9 mouse cellular contexts compared by ENCODE assay signal in the genomic region with DNA sequence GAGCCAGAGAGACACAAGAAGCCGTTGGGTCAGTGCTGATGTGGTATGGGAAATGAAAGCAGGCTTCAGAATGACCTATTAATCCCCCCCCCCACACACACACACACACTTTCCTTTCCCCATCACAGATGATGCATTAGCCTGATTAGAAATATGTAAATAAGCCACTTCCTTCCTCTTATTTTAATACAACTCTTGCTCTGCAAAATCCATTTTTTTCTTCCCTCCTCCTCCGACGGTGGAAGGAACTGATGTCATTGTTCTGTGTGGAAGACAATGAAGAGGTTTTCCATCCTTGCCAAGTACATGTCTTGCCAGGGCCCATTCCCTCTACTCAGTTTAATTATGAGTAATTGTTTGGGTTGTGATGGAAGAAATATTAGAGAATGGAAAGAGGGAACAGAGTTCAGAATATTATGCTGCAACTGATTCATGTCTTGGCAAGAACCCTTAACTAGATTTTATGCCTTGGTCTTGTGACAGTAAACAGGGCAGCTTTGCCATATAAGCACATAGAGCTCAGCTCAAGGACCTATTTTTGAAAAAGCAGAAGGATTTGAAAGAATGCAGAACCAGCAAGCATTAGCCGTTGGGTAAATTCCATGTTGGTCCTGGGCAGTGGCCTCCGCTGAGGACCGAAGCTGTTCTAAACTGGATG. TPM values are rescaled to one million over a fixed set of nuclear protein-coding genes. Genes with fewer than 3 reads are reported as not detected.
DNase-seq lines count a peak whose midpoint lies in the region; ATAC-seq and TF ChIP-seq lines count a peak whose summit lies in the region.
"Had no signal": no experiment of that assay in that cellular context is flagged by ENCODE, and none has a peak within 500 bp of the region (broad histone marks: within the 10 kb centered on the region; RNA-seq: fewer than 3 reads in every experiment).

No protein-coding gene starts in this region.

- H3K27me3 ChIP-seq in liver, embryonic 16.5 days (ENCODE audit: control insufficient read depth, insufficient read depth, low read depth, low read length): no peaks in the 10 kb centered on the region
- no peaks in the 10 kb centered on the region for H3K27me3 ChIP-seq in liver, embryonic 11.5 days (replicated peaks; ENCODE audit: control insufficient read depth, insufficient read depth, low read length)
- H3K27me3 ChIP-seq in stomach, postnatal 0 days (ENCODE audit: control insufficient read depth, insufficient read depth, low read length): no peaks in the 10 kb centered on the region

- TF ChIP-seq CTCF in stomach, postnatal 0 days (IDR thresholded peaks at IDR 0.05; ENCODE audit: low read depth): no peak

- H3K9me3 ChIP-seq in liver, embryonic 16.5 days (replicated peaks; ENCODE audit: control insufficient read depth, low read length): no peaks in the 10 kb centered on the region
- H3K9me3 ChIP-seq in liver, embryonic 11.5 days (ENCODE audit: control insufficient read depth, low read length): no peaks in the 10 kb centered on the region
- H3K9me3 ChIP-seq in stomach, postnatal 0 days (ENCODE audit: control insufficient read depth, low read length): no peaks in the 10 kb centered on the region

- no peak overlapping the region for H3K9ac ChIP-seq in liver, embryonic 16.5 days (ENCODE audit: low read depth, low read length)
- H3K9ac ChIP-seq in liver, embryonic 11.5 days (ENCODE audit: low read depth, low read length): no peak overlapping the region
- no peak overlapping the region for H3K9ac ChIP-seq in stomach, postnatal 0 days (ENCODE audit: low read length)

- ATAC-seq in liver, embryonic 16.5 days (ENCODE audit: low read depth): peak; percentile 35; the same call in 1 of the 2 replicates
- no peak for ATAC-seq in liver, embryonic 11.5 days (replicated peaks; ENCODE audit: low FRiP score)
- ATAC-seq in stomach, postnatal 0 days (ENCODE audit: low FRiP score, low TSS enrichment): peak; percentile 82
- no peak for ATAC-seq in CD4-positive, CD25-positive, alpha-beta regulatory T cell, adult 4 months

- DNase-seq in liver, embryonic 11.5 days (ENCODE audit: low spot score): no peak
- DNase-seq in heart, adult 9 months (ENCODE audit: low spot score in 2 of 2): peak; percentile 68 to 81
- DNase-seq in kidney, postnatal 10 days: peak; percentile 25
- no peak for DNase-seq in stomach, postnatal 0 days (ENCODE audit: low spot score)
- no peak for DNase-seq in thymus, postnatal 36 days
- DNase-seq in adrenal gland, postnatal 4 days (ENCODE audit: low spot score in 2 of 2): no peak
- DNase-seq: cerebellum, adult 11-12 months had no signal

- no peak overlapping the region for H3K4me3 ChIP-seq in liver, embryonic 16.5 days (ENCODE audit: low read depth, low read length)
- no peak overlapping the region for H3K4me3 ChIP-seq in liver, embryonic 11.5 days (ENCODE audit: low read depth, low read length)
- H3K4me3 ChIP-seq in stomach, postnatal 0 days (ENCODE audit: low read depth, low read length): no peak overlapping the region

- 53% methylated on average over 6 of the region's 6 CpGs for WGBS in liver, embryonic 16.5 days (ENCODE audit: insufficient replicate concordance)
- WGBS in liver, embryonic 11.5 days: 74% methylated on average over 6 of the region's 6 CpGs
- 30% methylated on average over 6 of the region's 6 CpGs for WGBS in stomach, postnatal 0 days

- H3K27ac ChIP-seq in liver, embryonic 16.5 days (ENCODE audit: low read length): no peak overlapping the region
- H3K27ac ChIP-seq in liver, embryonic 11.5 days (ENCODE audit: low read depth, low read length): no peak overlapping the region
- peak overlapping the region; percentile 89 for H3K27ac ChIP-seq in stomach, postnatal 0 days (replicated peaks)

- H3K4me2 ChIP-seq in liver, embryonic 16.5 days (ENCODE audit: low read depth, low read length): no peak overlapping the region
- H3K4me2 ChIP-seq in liver, embryonic 11.5 days: no peak overlapping the region
- H3K4me2 ChIP-seq in stomach, postnatal 0 days (replicated peaks; ENCODE audit: low read depth): no peak overlapping the region

- no peaks in the 10 kb centered on the region for H3K36me3 ChIP-seq in liver, embryonic 16.5 days (ENCODE audit: control insufficient read depth, insufficient read depth)
- no peaks in the 10 kb centered on the region for H3K36me3 ChIP-seq in liver, embryonic 11.5 days (ENCODE audit: control insufficient read depth, insufficient read depth, low read length)
- H3K36me3 ChIP-seq in stomach, postnatal 0 days (ENCODE audit: control insufficient read depth, insufficient read depth, low read length): no peaks in the 10 kb centered on the region

- no peak for TF ChIP-seq EP300 in stomach, postnatal 0 days (optimal IDR thresholded peaks at IDR 0.05)

- no peaks in the 10 kb centered on the region for H3K4me1 ChIP-seq in liver, embryonic 16.5 days (ENCODE audit: control insufficient read depth, low read depth, low read length)
- H3K4me1 ChIP-seq in liver, embryonic 11.5 days (replicated peaks; ENCODE audit: control insufficient read depth, insufficient read depth, low read length): no peaks in the 10 kb centered on the region
- H3K4me1 ChIP-seq in stomach, postnatal 0 days (replicated peaks; ENCODE audit: control insufficient read depth, insufficient read depth): no peaks in the 10 kb centered on the region

RNA-seq across cellular contexts. Expression of a gene that starts 50.1 kb away (rescaled TPM):
- polyA plus RNA-seq in liver, embryonic 16.5 days (2015; fragmentation: Nextera tagmentation; extraction: Ambion mirVana): 20.8 and 23.0 TPM in 2 replicates
- 65.5 and 65.9 TPM in 2 replicates for polyA plus RNA-seq in liver, embryonic 11.5 days (2014; fragmentation: Nextera tagmentation; extraction: Ambion mirVana)
- polyA plus RNA-seq in stomach, postnatal 0 days (2015; fragmentation: Nextera tagmentation; extraction: Ambion mirVana): 37.1 and 39.3 TPM in 2 replicates
- 10 to 100 TPM; 37.2 to 56.6 TPM for polyA plus RNA-seq in CD4-positive, CD25-positive, alpha-beta regulatory T cell, adult 4 months (2017; shearing (Covaris generic))
- 10 to 100 TPM; 26.6 to 27.7 TPM for total RNA-seq in adrenal gland, postnatal 4 days (2021)

RNA-seq across cellular contexts. Expression of a gene that starts 50.3 kb away (rescaled TPM):
- 44.6 and 46.8 TPM in 2 replicates for polyA plus RNA-seq in liver, embryonic 16.5 days (2015; fragmentation: Nextera tagmentation; extraction: Ambion mirVana)
- polyA plus RNA-seq in liver, embryonic 11.5 days (2014; fragmentation: Nextera tagmentation; extraction: Ambion mirVana): 141 and 156 TPM in 2 replicates
- 52.3 and 52.9 TPM in 2 replicates for polyA plus RNA-seq in stomach, postnatal 0 days (2015; fragmentation: Nextera tagmentation; extraction: Ambion mirVana)
- 100 to 1,000 TPM; 140 to 143 TPM for polyA plus RNA-seq in CD4-positive, CD25-positive, alpha-beta regulatory T cell, adult 4 months (2017; shearing (Covaris generic))
- 10 to 100 TPM; 58.2 to 62.2 TPM for total RNA-seq in adrenal gland, postnatal 4 days (2021)

Comparison
In these comparisons a context has a peak if more than half of its experiments do, and no peak if none do; other contexts are left out.
1. ATAC-seq: peak in liver, embryonic 16.5 days (single experiment) and stomach, postnatal 0 days (single experiment); none in liver, embryonic 11.5 days (single experiment) and CD4-positive, CD25-positive, alpha-beta regulatory T cell, adult 4 months (single experiment).
2. DNase-seq: peak in heart, adult 9 months (2 of 2) and kidney, postnatal 10 days (single experiment); none in liver, embryonic 11.5 days (single experiment), stomach, postnatal 0 days (single experiment), thymus, postnatal 36 days (0 of 2) and adrenal gland, postnatal 4 days (0 of 2).